Mouse (Mus musculus): Measurements from ENCODE around the gene Pwwp2b.

DNA sequence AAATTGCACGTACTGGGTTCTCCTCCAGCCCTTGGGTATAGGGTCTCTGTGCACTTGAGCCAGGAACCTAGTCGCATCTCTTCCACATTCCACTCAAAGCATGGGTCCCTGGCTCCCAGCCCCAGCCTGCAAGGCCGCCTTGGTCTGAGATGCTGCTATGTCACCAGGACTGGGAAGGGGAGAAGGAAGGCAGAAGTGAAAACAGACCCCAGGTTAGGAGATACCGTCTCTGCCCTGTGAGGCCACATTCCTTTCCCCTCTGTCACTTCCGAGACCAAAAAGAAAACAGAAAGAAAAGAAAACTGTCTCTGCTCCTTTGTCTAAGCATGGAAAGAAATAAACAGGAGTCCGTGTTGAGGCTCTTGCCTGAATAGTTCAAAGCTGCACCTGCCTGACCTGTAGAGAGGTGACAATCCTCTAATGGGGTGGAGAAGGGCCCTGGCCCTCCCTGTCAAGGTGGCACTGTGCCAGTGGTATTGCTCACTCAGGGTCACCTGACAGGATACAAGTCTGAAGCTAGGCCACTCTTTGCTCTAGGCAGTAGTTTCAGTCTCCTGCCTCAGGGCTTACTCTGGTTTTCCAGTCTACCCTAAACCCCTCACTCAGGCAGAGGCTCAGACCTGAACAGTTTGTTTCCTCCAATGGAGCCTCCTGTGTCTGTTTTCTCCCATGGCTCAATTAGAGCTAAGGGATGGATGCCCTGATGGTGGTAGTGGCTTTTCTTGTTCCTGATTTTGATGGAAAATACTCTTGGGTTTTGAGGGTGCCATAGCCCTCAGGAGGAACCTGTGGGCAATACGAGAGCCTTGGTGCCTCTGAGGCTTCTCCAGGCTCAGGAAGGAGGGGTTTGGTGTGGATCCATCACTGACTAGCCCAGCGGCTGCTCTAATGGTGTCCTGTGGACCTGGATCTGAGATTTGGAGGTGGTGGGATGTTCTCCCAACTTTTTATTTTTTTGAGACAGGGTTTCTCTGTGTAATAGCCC, 18.9 kb downstream of the Pwwp2b start:
- no peak for TF ChIP-seq POLR2A (IDR thresholded peaks at IDR 0.05; ENCODE audit: insufficient read depth, low read depth, low read length)
- no peak for TF ChIP-seq CTCF (IDR thresholded peaks at IDR 0.05; ENCODE audit: insufficient read depth, low read depth, low read length)
